Mouse (Mus musculus) lung, adult 2 months (tissue): ENCODE data around the gene Eln.

Experiments
- CTCF ChIP-seq: fragments of 200-500 bp; IDR thresholded peaks from 2 replicates; pipeline ENCODE4 v1.5.1; 2011; ENCODE audit warnings: mild to moderate bottlenecking, low read length, control low read depth; ENCODE audit not compliant: insufficient read depth
- POLR2A ChIP-seq: fragments of 200-500 bp; IDR thresholded peaks from 2 replicates; pipeline ENCODE4 v1.6.1; 2011; ENCODE audit warnings: low read depth, mild to moderate bottlenecking, control low read depth, low read length, borderline replicate concordance; ENCODE audit errors: extremely low read depth

- no peak for TF ChIP-seq CTCF
- no peak for TF ChIP-seq POLR2A
Measured at GRCm38 (mm10) chr5:134761409-134762124, 14.4 kb upstream of the Eln start.
